Mouse (Mus musculus): ENCODE results near the gene Dnajc4.

- no peak for TF ChIP-seq CTCF (IDR thresholded peaks at IDR 0.05; ENCODE audit: low read depth)
- no peak for TF ChIP-seq EP300 (IDR thresholded peaks at IDR 0.05; ENCODE audit: low read depth)
Observed at GRCm38 (mm10) chr19:6952712-6953037, 39.7 kb downstream of the Dnajc4 start.

Data from heart, postnatal 0 days (tissue).